Mouse (Mus musculus) thymus, postnatal 36 days (tissue): Measurements from ENCODE around the gene Dmgdh.

Experiments used
- DNase-seq, 2 experiments: peaks; one replicate each; pipeline ENCODE4 v3.0.0; 2022; ENCODE audit warnings: mixed read lengths in 2 of 2

Gene Dmgdh

DNA sequence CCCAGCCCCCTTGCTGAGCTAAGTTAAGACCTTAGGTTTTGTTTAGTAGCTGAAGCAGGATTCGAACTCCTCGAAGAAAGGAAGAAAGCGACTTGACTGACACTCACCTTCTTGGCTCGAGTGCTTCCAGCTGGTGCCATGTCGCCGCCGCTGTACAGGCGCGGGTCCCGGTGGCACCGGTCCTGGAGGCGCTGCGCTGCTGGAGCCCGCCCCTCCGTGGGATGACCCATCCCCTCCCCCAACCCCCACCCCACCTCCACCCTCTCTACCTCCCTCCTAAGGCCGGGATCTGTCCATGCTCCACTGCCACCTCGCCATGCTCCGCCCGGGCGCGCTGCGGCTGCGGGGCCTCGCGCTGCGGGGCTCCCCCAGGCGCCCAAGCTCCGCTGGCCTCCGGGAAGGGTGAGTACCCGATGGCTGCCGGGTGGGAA, at the start of gene Dmgdh, which contains the start of gene Bhmt2:
Dmgdh (plus strand) TSS at position 303 of the 431 bp plus-strand sequence.
Bhmt2 (minus strand) TSS at position 172 of the 431 bp plus-strand sequence.
- DNase-seq = no peak

DNA sequence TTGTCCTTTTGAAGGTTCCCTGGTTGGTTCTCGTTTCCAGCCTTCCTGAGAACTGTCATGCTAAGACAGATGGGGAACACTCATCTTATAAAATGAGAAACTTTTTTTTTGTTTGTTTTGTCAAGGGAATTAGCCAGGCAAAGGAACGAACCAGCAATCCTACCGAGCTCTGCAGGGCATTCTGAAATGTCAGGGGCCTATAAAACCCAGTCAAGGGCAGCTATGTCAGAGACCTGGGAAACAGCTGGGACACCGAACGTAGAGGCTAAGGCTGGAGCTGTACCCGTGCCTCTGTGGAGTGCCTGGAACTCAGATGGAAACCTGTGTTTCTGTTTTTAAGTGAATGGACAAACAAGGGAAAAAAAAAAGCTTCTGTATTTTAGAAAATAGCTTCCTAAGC, 45.4 kb upstream of the Dmgdh start:
- DNase-seq = no peak

DNA sequence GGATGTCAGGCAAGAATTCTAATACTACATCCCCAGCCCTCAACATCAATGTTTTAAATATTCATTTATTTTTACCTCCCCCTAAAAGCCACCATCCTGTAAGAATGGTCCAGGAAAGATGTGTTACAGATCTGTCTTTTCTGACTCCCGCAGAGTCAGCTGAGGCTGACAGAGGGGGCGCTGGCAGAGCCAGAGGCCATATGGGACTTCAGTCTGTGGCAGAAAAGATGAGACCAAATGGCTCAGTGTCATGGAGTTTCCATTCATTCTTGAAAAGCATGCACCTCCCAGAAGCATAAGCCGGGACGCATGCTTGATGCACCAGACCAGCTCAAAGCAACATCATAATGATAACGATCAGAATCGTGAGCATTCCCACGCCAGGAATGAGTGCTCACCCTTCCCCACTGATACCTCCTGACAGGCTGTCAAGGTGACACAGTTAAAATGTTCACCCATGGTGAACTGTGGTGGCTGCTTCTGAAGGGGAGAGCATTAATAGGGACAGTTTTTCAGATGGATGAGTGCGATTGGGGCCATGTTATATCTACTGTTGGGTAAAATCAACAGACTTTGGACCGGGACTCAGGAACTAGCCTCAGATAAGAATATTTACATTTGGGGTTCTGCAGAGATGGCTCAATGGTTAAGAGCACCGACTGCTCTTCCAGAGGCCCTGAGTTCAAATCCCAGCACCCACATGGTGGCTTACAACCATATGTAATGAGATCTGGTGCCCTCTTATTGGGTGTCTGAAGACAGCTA, 43.1 kb upstream of the Dmgdh start:
- no peak for DNase-seq

DNA sequence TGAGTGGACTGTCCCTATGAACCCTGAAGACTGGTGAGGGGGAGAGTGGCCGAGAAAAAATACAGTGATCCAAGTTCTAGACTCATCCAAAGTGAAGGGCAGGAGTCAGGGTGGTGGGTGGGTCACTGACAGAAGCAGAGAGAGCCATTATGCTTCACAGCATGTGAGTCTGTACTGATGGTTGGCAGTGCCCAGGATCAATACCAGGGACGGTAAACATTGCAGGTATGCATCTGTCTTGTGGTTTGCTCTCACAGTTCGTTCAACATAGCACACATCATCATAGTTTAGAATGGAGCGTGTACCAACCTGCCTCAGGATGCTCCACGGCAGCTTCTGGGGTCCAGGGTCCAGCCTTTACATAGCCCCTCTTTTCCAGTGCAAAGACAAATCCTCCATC, 41.3 kb upstream of the Dmgdh start:
- DNase-seq = no peak

DNA sequence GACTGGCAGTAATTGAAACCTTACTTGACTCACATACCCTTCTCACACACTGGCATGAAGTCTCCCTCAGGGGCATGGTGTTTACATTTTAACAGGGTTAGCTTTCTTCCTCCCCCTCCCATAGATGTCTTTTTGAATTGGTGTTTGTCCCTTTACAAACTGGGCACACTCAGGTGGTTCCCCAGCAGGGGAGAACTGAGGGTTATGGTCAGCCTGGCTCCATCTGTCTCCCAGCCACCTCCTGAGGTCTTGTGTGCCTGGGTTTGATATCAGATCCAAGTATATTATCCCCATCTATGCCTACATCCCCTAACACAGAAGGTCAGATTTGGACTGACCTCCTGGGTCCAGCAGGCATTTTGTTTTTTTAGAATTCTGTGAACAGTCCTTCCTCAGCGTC, 37.7 kb upstream of the Dmgdh start:
- no peak for DNase-seq

DNA sequence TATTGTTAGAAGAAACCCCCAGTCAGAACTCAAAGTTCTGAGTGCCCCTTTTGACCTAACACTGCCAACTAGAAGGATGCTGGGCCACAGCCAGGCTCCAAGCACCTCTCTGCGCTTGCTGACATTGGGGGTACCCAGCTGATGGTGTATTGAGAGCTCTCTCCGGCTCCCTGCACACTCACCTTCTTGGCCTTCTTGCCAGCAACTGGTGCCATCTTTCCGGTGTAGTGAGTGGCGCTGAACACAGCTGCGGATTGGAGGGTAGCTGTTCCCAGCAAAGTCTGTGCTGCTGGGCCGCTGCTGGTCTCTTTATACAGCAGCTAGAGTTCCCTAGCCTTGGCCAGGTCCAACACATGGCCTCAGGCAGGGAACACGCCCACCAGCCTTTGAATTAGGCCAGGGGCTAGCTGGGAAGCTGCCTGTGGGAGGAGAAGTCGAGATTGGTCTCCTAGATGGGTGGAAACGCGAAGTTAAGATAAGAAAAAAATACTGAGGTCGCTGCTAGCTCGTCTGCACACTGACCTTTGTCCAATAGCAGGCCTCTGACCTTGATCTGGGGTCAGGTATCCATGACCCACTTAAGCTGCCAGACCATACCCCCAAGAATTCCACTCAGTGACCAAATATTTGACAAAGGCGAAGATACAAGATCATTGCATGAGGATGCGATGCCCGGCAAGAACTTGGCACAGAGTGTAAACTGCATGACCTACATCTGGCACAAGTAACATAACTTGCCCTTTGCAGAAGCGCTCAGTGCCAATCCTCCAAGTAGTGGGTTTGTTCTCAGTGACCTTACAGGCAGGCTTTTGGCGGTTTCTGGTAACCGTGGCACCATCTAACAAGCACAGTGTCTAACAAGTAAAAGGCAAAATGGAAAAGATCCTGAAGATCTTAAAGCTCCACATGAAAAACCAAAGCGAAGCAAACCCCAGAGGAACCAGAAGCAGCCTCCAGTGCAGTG, 36.7 kb upstream of the Dmgdh start, which contains the start of gene Bhmt:
Bhmt (minus strand) TSS at position 680 of the 964 bp plus-strand sequence.
- DNase-seq = no peak

DNA sequence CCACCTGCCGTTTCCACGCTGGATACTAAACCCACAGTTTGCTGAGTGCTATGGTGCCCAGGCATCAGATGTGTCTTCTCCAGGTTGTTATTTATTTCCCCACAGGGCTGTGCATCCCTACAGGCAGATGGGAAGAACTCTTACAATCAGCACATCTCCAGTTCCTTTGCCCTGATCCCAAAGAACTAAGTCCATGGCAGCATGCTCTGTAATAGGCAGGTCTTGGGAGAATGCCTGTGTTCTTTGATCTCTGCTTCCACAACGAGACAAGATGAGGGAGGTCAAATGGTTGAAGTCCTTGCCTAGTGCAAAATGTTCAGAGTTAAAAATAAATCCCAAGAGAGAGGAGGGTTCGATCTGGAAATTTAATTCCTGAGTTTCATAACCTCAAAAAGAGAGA, 34.6 kb upstream of the Dmgdh start:
- no peak for DNase-seq

DNA sequence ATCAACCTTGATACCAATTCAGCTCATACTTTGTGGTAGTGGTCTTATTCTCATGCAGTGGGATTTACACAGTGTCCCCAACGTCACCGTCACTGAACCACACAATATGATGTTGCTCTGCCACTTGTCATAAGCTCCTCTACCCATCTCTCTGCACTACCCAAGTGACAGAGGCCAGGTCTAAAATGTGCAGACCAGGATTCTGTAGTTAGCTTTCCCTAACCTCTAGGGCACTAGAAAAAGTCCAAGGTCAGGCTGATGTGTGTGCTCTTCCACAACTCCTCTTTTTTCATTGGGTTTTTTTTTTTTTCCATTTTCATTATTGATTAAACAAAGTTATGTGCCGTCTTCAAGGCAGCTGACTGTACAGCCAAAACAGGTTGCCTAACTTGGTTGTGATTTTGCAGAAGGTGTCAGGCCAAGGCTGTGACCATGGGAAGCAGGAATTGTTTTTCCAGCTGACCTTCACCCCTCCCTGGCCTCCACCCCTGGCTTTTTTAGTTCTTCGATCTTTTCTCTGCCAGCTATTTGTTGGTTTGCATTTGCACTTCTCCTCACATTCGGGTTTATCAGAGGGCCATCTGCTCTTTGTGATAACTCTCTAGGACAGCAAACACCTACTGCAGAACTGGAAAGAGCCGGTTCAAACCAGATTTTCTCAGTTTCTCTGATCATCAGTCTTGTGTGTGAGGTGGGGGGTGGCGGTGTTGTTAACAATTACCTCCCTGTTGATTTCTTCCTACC, 25.7 kb upstream of the Dmgdh start:
- DNase-seq = no peak

DNA sequence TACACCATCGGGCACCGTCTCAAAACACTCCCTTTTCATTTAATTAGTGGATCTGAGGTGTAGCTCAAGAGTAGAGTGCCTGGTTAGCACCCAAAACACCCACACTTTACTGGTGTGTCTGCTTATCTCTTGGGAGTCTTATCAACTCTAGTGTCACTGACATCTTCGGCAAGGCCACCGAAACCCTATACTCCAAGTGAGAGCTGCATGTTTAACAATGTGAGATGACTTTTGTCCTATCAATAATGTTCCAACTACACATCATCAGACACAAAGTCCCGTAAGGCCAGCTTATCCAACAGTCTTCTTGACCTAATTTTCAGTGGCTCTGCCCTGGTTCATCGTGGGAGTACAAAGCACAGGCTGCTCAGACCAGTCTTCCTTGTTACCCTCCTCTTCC, 20.9 kb upstream of the Dmgdh start:
- DNase-seq = no peak

DNA sequence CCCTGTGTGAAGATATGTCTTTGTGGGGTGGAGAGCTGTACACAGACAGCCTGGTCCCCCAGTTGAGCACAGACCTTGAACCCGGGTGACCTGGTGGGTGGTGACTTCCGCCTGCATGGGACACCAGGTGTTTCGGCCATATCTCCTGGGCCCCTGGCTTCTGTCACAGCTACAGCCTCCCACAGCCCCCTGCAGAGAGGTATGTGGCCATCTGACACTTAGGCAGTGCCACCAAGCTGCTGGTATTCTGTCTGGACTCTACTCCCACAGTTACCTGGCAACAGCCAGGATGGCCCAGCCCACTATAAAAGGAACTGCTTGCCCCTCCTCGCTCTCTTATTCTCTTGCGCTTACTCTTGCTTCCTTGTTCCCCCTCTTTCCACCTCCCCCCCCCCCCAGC, 16.3 kb upstream of the Dmgdh start:
- DNase-seq = no peak

DNA sequence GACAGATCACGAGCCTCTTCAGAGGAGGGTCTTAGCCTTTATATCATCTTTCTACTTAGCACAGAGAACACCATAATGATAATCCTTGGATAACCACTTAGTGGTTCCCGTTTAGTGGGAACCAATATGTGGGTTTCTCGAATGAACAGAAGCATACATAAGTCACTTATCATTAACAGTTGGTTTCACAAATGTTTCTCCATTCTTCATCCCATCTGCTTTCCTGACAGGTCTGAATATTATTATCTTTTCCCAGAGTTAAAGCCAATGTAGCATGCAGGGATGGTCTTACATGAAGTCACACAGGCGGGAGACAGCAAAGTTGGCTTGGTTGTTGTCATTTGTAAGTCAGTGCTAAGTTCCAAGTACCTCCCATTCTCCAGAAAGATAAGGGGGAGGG, 6.6 kb upstream of the Dmgdh start:
- no peak for DNase-seq

DNA sequence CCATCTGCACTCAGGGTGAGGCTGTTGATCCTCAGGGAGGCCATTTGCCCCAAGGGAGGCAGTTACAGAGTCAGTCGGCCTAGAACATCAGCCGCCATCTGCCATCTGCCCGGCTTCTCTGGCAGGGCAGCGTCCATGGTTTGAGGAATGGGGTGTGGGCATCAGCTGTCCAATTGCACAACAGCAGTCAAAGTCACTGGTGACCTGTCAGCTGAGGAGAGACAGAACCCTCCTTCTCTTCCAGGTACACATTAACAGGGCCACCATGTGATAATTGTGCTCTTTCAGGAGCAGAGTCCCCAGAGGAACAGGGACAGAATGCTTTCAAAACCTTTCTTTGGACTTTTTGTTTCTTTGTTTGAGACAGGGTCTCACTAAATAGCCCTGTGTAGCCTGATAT, 1.9 kb upstream of the Dmgdh start:
- DNase-seq = no peak

DNA sequence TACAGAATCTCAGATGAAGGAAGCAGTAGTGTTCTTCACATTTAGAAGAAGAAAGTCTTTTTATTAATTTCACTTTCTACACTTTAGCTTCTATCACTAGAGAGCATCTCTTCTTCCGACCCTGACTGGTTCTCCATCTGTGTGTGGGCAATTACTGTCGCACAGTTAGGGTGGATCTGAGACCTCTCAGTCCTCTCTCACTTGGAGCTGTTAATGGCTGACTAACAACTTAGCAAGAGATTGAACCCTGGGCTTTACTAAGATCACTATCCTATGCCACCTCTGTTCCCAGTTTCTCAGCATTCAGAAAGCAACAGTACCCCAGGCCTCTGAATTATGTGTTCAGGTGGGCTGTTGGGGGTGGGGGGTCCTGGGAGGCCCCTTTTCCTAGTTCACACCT, 937 bp upstream of the Dmgdh start:
- no peak for DNase-seq

DNA sequence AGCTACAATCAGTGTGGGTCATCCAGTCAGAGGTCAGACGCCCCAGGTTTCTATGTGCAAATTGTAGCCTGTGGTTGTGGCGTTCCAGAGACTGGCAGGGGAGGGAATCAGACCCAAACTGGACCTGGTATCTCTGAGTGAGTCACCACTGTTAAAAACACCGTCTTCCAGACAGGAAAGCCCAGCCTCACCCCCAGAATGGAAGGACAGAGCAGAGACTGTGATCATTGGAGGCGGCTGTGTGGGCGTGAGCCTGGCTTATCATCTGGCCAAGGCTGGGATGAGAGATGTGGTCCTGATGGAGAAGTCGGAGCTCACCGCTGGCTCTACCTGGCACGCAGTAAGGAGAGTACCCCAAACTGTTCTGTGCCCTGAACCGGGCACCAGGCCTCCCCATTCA, 2.6 kb downstream of the Dmgdh start:
- no peak for DNase-seq

DNA sequence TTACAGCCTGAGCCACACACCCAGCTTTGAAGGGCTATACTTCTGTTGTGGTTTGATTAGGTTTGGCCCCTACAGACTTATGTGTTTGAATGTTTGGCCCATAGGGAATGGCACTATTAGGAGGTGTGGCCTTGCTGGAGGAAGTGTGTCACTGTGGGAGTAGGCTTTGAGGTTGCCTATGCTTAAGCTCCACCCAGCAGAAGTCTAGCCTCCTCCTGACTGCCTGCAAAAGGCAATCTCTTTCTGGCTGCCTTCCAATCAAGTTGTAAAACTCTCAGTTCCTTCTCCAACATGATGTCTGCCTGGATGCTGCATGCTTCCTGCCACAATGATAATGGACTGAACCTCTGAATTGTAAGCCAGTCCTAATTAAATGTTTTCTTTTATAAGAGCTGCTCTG, 9.1 kb downstream of the Dmgdh start:
- no peak for DNase-seq

DNA sequence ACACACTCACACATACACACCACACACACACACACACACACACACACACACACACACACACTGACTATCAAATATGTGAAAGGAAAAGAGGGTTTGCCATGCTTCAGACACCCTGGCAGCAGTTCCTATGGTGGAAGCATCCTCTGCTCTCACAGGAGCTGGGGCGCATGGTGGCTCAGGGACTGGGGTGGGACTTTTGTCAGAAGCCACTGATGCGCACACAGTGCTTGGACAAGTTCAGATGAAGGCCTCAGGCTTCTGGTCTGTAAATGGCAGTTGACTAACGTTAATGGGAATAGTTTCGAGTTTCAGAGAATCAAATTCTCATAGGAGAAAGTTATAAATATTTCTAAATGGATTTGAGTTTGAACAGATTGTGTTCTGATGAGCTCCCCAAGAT, 11.0 kb downstream of the Dmgdh start:
- no peak for DNase-seq

DNA sequence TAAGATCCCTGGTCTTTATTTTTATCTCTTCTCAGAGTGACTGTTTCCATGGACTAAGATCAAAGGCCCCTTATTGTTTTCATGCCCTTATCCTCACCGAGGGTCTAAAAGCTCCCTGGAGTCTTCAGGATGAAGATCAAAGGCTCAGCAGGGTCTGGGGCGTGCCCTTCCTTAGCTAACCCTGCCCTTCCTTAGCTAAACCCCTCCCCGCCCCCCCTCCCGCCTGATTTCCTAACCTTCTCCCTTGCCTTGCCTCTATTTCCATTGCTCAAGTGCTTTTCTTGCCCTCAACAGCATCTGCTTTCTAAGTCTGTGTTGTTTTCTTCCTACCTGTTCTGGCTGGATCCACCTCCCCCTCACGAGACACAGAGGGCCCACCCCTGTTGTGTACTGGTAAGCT, 13.1 kb downstream of the Dmgdh start:
- DNase-seq = no peak

DNA sequence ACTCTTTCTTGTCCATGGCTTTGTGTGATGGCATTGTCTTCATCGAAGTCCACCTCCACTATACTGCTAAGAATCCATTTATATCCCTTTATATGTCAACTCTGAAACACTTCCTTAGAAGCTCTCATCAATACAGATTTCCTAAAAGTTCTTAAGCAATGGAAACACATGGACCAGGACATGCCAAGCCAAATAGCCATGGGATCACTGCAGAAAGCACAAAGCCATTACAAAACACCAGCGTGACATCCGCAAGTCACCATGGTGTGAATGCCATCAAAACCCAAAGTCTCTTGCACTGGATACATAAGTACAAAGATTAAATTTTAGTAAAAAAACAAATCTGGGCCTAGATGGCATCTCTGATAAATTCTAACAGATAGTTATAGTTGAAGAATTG, 15.3 kb downstream of the Dmgdh start:
- DNase-seq = no peak

DNA sequence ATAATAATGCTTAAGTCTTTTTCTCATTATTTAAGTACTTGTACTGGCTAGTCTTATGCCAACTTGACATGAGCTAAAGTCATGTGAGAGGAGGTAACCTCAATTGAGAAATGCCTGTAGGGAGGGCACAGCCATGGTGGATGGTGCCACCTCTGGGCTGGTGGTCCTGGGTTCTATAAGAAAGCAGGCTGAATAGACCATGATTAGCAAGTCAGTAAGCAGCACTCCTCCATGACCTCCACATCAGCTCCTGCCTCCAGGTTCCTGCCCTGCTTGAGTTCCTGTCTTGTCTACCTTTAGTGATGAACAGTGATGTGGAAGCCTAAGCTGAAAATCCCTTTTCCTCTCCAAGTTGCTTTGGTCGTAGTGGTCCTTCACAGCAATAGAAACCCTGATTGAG, 16.6 kb downstream of the Dmgdh start:
- no peak for DNase-seq

DNA sequence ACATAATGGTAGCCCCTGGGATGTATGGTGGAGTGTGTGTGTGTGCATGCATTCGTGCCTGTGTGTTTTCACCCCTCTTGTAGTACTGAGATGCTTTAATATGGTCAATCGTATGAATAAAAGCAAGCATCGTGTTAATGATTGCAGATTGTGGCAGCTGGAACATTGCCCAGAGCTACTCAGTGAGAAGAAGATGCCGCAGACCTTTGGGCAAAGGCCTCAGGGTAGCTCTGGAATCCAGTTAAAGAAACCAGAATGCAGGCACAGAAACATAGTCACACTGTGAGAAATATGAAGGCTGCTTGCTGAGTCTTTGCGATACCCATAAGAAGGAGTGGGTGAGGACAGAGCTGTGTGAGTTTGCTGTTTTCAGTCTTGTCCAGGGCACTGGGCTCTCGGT, 24.6 kb downstream of the Dmgdh start:
- DNase-seq = no peak

DNA sequence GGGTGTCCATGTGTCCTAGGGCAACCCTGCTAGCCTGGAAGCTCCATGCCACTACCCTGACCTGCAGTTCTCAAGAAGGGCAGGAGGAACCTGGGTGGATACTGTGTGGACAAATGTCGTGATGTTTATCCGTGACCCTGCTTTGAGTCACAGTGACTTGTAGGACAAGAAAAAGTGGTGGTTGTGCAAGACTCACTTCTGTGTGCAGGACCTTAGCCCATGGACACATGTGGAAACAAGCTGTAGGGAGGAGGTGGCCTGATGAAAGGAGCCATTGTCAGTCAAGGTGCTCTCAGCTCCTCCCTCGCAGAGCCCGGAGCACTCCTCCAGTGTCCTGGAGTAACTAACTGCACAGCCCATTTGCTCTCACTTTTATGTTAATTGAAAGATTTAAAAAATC, 31.5 kb downstream of the Dmgdh start:
- DNase-seq = no peak

DNA sequence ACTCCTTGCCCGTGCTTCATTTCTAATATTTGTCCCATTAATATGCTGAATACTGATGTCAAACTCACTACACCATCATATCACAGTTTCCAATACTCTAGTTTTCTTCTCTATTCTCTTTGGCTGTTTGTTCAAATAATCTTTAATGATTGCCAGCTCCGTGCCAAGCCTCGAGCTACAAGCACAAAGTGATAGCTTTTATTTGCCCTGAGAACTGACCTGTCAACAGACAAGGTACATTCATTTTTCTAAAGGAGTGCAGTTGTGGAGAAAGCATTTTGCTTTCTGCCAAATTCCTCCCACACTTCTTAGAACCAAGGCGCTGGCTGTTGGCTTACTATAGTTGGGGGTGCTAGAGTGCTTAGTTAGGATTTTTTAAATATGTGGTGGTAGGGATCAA, 33.0 kb downstream of the Dmgdh start:
- no peak for DNase-seq

DNA sequence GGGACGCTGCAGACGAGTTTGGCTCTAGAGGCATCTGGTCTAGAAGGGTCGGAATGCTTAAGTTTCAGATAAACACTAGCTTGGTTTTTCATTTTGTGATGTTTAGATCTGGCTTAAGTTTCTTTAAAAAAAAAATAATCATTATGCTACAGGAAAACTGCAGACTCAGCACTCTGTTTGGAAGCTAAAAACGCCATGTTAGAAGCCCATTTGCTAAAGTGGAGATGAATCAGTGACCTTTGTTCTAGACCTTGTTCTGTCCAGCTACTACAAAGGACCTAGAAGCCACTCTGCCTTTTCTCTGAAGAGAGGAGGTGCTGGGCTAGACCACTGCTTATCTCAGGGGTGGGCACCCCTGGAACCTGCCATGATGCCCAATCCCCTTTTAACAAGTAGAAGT, 36.1 kb downstream of the Dmgdh start:
- no peak for DNase-seq
